Mouse (Mus musculus): ENCODE data around the gene Ffar3.
"Not testable (repeated sequence)": the region's sequence is repeated elsewhere in the genome, so short reads cannot be mapped to it uniquely, and the experiment has no call there.

The Ffar3 gene

DNA sequence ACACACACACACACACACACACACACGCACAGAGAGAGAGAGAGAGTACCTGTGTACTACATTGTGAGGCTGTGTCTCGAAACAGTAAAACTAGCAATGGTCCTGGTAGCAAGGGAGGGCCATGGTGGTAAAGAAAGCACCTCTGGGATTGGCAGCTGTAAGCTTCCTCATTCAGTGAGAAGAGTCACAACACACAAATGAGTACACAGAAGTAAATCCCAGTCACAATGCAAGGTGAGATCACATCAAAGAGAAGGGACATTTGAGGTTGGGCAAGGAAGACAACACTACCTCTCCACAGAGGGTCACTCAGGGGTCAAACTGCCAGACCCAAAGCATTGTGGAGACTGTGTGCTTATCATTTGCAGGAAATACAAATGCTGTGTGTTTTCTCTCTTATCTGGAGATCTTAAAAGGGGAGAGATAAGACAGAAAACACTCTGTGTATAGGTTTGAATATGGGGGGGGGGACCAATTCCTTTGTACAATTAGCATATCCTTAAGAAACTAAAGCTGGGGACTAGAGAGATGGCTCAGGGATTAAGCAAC, 9.4 kb downstream of the Ffar3 start:
- CTCF ChIA-PET: no interaction called here

- CTCF ChIA-PET: no interaction called here
Measured at GRCm38 (mm10) chr7:30844676-30845297, 11.2 kb downstream of the Ffar3 start.

- CTCF ChIA-PET: no interaction called here
Measured at GRCm38 (mm10) chr7:30842092-30842491, 13.9 kb downstream of the Ffar3 start.

- CTCF ChIA-PET: no interaction called here
Measured at GRCm38 (mm10) chr7:30841379-30841778, 14.6 kb downstream of the Ffar3 start.

DNA sequence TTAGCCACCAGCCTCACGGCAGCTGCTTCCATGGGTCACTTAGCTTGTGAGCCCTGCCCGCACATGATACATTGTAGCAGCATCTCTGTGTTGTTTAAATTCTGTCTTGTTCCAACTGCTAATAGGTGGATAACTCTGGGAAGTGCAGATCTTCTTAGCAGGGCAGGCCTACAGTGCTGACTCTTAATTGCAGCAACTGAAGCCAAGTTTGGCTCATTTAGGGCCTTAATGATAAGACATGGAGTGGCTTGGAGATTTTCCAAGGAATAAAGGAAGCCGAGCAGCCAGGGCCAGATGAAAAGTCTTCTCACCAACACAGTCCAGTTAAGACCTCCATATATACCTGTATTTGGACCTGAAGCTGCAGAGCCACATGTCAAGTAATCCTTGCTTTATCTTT, 15.7 kb downstream of the Ffar3 start:
- CTCF ChIA-PET: no interaction called here

- CTCF ChIA-PET: interaction anchor here (0.6 kb wide), 1 partner anchor 62 kb away, joined by 4 read pairs; no protein-coding TSS in a partner anchor
Measured at GRCm38 (mm10) chr7:30837277-30837676, 18.7 kb downstream of the Ffar3 start.

- CTCF ChIA-PET: not testable (repeated sequence)
Measured at GRCm38 (mm10) chr7:30832684-30833083, 23.3 kb downstream of the Ffar3 start.

DNA sequence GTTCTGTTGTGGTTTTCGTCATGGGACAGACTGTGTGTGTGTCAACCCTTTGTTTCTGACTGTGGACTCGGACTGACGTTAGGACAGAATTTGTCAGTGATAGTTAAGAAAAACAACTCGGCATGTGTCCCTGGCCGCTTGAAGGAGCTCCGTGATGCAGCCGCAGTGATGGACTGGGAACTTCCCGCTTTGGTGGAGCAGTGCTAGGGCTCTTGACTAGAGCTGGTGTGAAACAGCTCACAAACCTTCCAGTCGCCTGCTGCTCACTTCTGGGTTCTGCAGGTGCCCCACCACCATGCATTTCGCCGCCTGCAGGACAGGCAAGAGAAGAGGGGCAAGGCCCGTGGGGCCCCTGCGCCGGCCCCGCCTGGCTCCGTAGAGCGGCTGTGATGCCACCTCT, 23.7 kb downstream of the Ffar3 start:
- CTCF ChIA-PET: interaction anchor here (0.6 kb wide), 1 partner anchor 932 kb away, joined by 9 read pairs; no protein-coding TSS in a partner anchor

GRCm38 (mm10) chr7:30829428-30829827, 26.6 kb downstream of the Ffar3 start:
- CTCF ChIA-PET: interaction anchor here (0.6 kb wide), 1 partner anchor 130 kb away, joined by 4 read pairs; no protein-coding TSS in a partner anchor

DNA sequence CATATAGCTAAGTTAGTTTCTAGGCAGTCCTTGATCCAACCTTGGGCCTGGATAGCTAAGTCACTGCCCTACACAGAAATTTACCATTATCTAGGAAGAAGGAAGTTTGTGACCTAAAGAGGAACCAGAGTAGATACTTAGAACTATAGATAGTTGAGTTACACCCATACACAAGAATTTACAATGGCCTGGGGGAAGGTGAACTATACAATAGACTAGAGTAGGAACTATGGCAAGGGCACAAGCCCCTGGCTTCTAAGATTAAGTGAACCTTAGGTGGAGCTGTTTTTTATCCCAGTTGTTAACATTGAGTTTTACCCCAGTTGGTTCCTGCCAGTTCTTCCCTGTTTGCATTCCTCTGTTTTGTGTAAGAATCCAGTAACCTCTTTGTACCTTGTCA, 27.1 kb downstream of the Ffar3 start:
- CTCF ChIA-PET: interaction anchor here (0.6 kb wide), 1 partner anchor 130 kb away, joined by 4 read pairs; no protein-coding TSS in a partner anchor

DNA sequence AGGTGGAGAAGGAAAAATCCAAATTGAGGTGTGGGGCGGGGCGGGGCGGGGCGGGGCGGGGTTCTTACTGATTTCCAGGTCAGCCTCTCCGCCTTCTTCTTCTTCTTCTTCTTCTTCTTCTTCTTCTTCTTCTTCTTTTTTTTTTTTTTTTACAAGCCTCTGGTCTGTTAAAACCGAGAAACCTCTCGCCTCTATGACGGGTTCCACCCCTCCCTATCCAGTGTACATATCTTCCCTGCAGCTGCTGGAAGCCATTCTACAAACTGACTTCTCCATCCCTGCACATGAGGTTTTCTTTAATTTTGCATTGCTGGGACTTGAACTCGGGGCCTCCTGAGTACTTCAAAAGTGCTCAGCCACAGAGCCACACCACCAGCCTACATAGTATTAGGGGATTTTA, 29.3 kb downstream of the Ffar3 start:
- CTCF ChIA-PET: no interaction called here

DNA sequence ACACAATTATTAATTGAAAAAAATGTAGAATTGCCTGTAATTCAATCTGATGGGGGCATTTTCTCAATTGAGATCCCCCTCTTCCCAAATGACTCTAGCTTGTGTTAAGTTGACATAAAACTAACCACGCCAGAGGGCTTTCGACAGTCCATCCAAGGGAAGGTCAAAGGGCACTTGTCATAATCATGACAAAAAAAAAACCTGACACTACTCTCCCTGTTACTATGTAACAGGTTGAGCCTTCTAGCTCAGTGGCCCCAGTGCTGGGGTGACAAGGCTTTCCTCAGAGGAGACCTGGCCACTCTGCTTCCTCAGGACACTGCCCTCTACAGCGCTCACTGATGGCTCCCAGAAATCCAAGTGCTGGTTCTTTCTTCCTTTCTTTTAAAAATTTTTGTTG, 31.7 kb downstream of the Ffar3 start:
- CTCF ChIA-PET: no interaction called here

GRCm38 (mm10) chr7:30823675-30824074, 32.3 kb downstream of the Ffar3 start, which contains the start of gene Ffar2:
Ffar2 (minus strand) TSS chr7:30823775.
- CTCF ChIA-PET: no interaction called here

- CTCF ChIA-PET: interaction anchor here (0.6 kb wide), 2 partner anchors 21 to 268 kb away, joined by 3 to 4 read pairs; no protein-coding TSS in a partner anchor
Measured at GRCm38 (mm10) chr7:30821532-30821931, 34.4 kb downstream of the Ffar3 start.

DNA sequence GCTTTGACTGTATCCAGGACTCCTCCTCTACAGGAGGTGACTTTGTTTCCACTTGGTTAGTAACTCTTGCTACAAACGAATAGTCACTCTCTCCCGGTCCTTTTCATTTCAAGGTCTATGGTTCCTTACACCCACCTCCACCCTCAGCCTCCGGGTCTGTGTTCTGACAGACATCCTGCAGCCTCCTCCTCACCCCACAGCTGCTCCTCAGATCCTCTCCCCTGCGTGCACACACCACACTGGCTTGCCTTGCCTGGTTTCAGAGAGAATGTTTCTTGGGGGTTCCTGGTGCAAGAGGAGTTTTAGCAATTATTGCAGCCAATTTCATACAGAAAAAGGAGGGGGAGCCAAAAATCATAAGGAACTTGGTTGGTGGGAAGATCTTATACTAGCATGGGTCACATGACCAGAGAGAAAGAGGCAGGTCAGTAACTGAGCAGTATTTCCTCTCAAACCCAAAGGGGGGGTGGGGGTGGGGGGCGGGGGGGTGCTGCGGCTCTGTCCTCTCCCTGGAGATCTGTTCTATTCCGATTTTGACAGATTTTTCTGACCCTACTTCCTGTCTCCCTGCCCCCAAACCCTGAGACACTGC, 35.0 kb downstream of the Ffar3 start:
- CTCF ChIA-PET: interaction anchor here (0.6 kb wide), 1 partner anchor 269 kb away, joined by 3 read pairs; no protein-coding TSS in a partner anchor

DNA sequence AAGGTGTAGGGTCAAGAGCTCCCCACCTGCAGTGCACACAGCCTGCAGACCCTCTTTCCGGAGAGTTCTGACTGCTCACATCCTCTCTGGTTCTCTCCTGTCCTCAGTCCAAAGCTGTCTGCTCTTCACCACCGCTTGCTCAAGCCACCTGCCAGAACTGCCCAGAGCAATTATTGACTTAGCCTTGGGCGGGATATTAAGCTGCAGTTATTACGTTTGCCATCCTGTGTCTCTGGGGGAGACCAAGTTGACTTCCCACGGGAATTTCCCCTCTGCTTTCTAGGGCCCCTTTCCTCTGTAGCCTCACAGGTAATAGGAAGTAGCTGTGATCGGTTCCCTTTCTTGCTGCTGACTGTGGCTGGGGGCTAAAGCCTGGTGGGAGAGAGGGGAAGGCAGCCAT, 35.8 kb downstream of the Ffar3 start:
- CTCF ChIA-PET: interaction anchor here (0.6 kb wide), 1 partner anchor 91 kb away, joined by 3 read pairs; no protein-coding TSS in a partner anchor

- CTCF ChIA-PET: interaction anchor here (0.6 to 0.7 kb wide), 2 partner anchors 14 to 97 kb away, joined by 3 to 4 read pairs; no protein-coding TSS in a partner anchor
Measured at GRCm38 (mm10) chr7:30812291-30812807, 43.6 kb downstream of the Ffar3 start.

DNA sequence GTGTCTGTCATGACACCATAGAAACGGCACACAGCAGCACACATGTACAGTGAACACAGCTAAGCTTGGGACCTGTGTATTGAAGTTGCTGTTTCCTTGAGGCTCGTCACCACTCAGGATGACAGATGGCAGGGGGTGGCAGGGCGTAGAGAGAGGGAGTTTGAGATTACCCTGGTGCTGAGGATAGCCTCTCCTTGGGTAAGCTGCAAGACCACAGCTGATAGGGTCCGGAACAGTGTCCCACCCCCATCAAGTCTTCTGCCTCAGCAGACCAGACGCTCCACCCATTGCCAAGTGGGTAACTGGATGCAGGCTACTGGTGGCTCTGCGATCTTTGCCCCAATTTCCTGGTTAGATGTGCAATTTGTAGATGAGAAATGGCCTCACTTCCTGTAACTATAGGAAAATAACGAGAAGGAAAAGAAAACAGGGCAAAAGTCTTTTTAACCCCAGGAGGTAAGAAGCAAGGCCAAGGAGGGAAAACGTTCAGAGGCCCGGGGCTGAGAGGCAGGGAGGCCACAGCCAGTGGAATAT, 44.2 kb downstream of the Ffar3 start:
- CTCF ChIA-PET: interaction anchor here (0.6 kb wide), 1 partner anchor 97 kb away, joined by 3 read pairs; no protein-coding TSS in a partner anchor

DNA sequence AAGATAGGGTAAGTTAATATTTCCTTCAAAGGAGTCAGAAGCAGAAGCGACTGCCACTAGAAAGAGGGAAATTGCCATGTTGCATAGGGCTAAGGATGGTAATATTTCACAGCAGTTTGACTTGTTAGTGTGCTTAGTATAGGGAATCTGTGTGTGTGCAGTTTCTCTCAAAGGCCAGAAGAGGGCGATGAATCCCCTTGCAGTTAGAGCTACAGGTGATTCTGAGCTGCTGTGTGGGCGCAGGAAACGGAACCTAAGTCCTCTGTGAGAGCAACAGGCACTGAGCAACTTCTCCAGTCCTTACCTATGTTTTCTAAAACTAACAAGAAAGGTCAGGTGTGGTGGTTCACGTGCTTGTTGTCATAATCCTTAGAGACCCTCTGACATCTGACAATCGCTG, 45.7 kb downstream of the Ffar3 start:
- CTCF ChIA-PET: interaction anchor here (0.7 kb wide), 1 partner anchor 49 kb away, joined by 3 read pairs; no protein-coding TSS in a partner anchor

- CTCF ChIA-PET: interaction anchor here (0.8 to 1.8 kb wide), 4 partner anchors 9 to 76 kb away, joined by 3 to 11 read pairs (median 3); no protein-coding TSS in a partner anchor
Measured at GRCm38 (mm10) chr7:30805924-30806323, 50.1 kb downstream of the Ffar3 start.

All from spleen, embryonic (tissue).